Mouse (Mus musculus) thymus, adult 2 months (tissue): ENCODE results near the gene Insl5. TPM values are rescaled to one million over a fixed set of nuclear protein-coding genes. Genes with fewer than 3 reads are reported as not detected.

Source experiments
- DNase-seq: peaks from one replicate; pipeline ENCODE4 v3.0.0; 2021
- H3K27ac ChIP-seq: fragments of 200-500 bp; 2 replicates; pipeline ENCODE4 v1.5.1; 2012; ENCODE audit warnings: low read length, control low read depth; ENCODE audit not compliant: control insufficient read depth, insufficient read depth
- H3K27me3 ChIP-seq: fragments of 200-500 bp; 2 replicates; pipeline ENCODE4 v1.6.1; 2012; ENCODE audit warnings: mild to moderate bottlenecking, low read length, moderate library complexity, mixed read lengths; ENCODE audit not compliant: control insufficient read depth, insufficient read depth
- H3K36me3 ChIP-seq: fragments of 200-500 bp; 2 replicates; pipeline ENCODE4 v1.6.1; 2012; ENCODE audit warnings: mild to moderate bottlenecking, low read length, moderate library complexity; ENCODE audit not compliant: control insufficient read depth, insufficient read depth
- H3K4me1 ChIP-seq: fragments of 200-500 bp; replicated peaks from 2 replicates; pipeline ENCODE4 v1.6.1; 2012; ENCODE audit warnings: low read length; ENCODE audit not compliant: control insufficient read depth, insufficient read depth
- H3K4me3 ChIP-seq: fragments of 200-500 bp; 2 replicates; pipeline ENCODE4 v1.5.1; 2012; ENCODE audit warnings: mild to moderate bottlenecking, low read length, control low read depth, moderate library complexity; ENCODE audit not compliant: control insufficient read depth, insufficient read depth
- CTCF ChIP-seq: fragments of 200-500 bp; IDR thresholded peaks from 2 replicates; pipeline ENCODE4 v1.5.1; 2012; ENCODE audit warnings: mild to moderate bottlenecking, control low read depth, low read length, moderate library complexity, borderline replicate concordance; ENCODE audit not compliant: control insufficient read depth, poor library complexity, insufficient read depth; ENCODE audit errors: extremely low read depth
- POLR2A ChIP-seq: fragments of 200-500 bp; IDR thresholded peaks from 2 replicates; pipeline ENCODE4 v1.6.1; 2012; ENCODE audit warnings: mild to moderate bottlenecking, low read length, control low read depth, moderate library complexity; ENCODE audit not compliant: control insufficient read depth, poor library complexity, insufficient read depth; ENCODE audit errors: extremely low read depth
- WGBS: fragments of 180-500 bp; shearing (Covaris S2); methylation state at CpG from one replicate; pipeline ENCODE4 v1.1.7; 2018; 5-methylcytosine and 5-hydroxymethylcytosine counted together
- polyA plus RNA-seq: library from polyadenylated mRNA; depleted of rRNA; stranded (reverse); fragments of >200 nt; gene quantifications from 2 replicates; pipeline ENCODE4 v1.2.3, GENCODE M21; 2012

The Insl5 gene
- polyA plus RNA-seq, 1 experiment: 19.4 TPM

GRCm38 (mm10) chr4:103039838-103040191 lies 13.2 kb upstream of the Insl5 start:
- TF ChIP-seq CTCF: no peak
- TF ChIP-seq POLR2A: no peak
- H3K36me3 ChIP-seq: peaks cover 7% of the 10 kb centered on the region
- H3K27ac ChIP-seq: peak overlapping the region; percentile 91
- no peak overlapping the region for H3K4me3 ChIP-seq
- H3K27me3 ChIP-seq: no peaks in the 10 kb centered on the region
- peaks cover 21% of the 10 kb centered on the region for H3K4me1 ChIP-seq
- peak; percentile 26 for DNase-seq
- WGBS: 7% methylated on average over 5 of the region's 5 CpGs

GRCm38 (mm10) chr4:103039103-103039837 lies 12.6 kb upstream of the Insl5 start:
- H3K4me1 ChIP-seq: peaks cover 21% of the 10 kb centered on the region
- no peak for TF ChIP-seq CTCF
- no peak for TF ChIP-seq POLR2A
- peak overlapping the region; percentile 91 for H3K27ac ChIP-seq
- H3K36me3 ChIP-seq: peaks cover 7% of the 10 kb centered on the region
- WGBS: 9% methylated on average over 14 of the region's 14 CpGs
- H3K4me3 ChIP-seq: peak overlapping the region; percentile 7; the same call in 1 of the 2 replicates
- peak; percentile 42 for DNase-seq
- no peaks in the 10 kb centered on the region for H3K27me3 ChIP-seq

- TF ChIP-seq CTCF: no peak
- no peak for TF ChIP-seq POLR2A
- WGBS: 94% methylated on average over 13 of the region's 13 CpGs
- H3K27ac ChIP-seq: no peak overlapping the region
- peaks cover 11% of the 10 kb centered on the region for H3K4me1 ChIP-seq
- no peak overlapping the region for H3K4me3 ChIP-seq
- H3K27me3 ChIP-seq: no peaks in the 10 kb centered on the region
- no peak for DNase-seq
- H3K36me3 ChIP-seq: no peaks in the 10 kb centered on the region
These were observed 1.8 kb upstream of the Insl5 start for GRCm38 (mm10) chr4:103028177-103029088.

- DNase-seq: no peak
- Histone ChIP-seq H3K36me3 (no peaks in the 10 kb centered on the region), H3K27ac (no peak overlapping the region), H3K4me3 (no peak overlapping the region), H3K4me1 (peaks cover 11% of the 10 kb centered on the region), H3K27me3 (no peaks in the 10 kb centered on the region)
- WGBS: 96% methylated on average over 7 of the region's 7 CpGs
- TF ChIP-seq POLR2A (no peak), CTCF (no peak)
These were observed 1.1 kb upstream of the Insl5 start for GRCm38 (mm10) chr4:103027745-103028144.

- no peak overlapping the region for H3K4me3 ChIP-seq
- WGBS: 90% methylated on average over 4 of the region's 4 CpGs
- H3K27ac ChIP-seq: peak overlapping the region; percentile 36; the same call in 1 of the 2 replicates
- no peak for DNase-seq
- no peaks in the 10 kb centered on the region for H3K27me3 ChIP-seq
- no peak for TF ChIP-seq CTCF
- no peak for TF ChIP-seq POLR2A
- no peaks in the 10 kb centered on the region for H3K36me3 ChIP-seq
- H3K4me1 ChIP-seq: peaks cover 38% of the 10 kb centered on the region
These were observed 13.2 kb downstream of the Insl5 start for GRCm38 (mm10) chr4:103013490-103013889.

- 44% methylated on average over 7 of the region's 7 CpGs for WGBS
- Histone ChIP-seq H3K36me3 (no peaks in the 10 kb centered on the region), H3K4me1 (peaks cover 35% of the 10 kb centered on the region)
These were observed 14.8 kb downstream of the Insl5 start for GRCm38 (mm10) chr4:103011823-103012222.

More at GRCm38 (mm10) chr4:103011823-103012222, 14.8 kb downstream of the Insl5 start:
- TF ChIP-seq POLR2A (no peak), CTCF (no peak)
- peak; percentile 55 for DNase-seq
- Histone ChIP-seq H3K4me3 (peak overlapping the region; percentile 35), H3K27ac (peak overlapping the region; percentile 95), H3K27me3 (no peaks in the 10 kb centered on the region)
